Mouse (Mus musculus): ENCODE results near the gene D3Ertd751e.
A peak's percentile ranks its signal among the peaks of the same experiment; 100 is the strongest.

D3Ertd751e gene

DNA sequence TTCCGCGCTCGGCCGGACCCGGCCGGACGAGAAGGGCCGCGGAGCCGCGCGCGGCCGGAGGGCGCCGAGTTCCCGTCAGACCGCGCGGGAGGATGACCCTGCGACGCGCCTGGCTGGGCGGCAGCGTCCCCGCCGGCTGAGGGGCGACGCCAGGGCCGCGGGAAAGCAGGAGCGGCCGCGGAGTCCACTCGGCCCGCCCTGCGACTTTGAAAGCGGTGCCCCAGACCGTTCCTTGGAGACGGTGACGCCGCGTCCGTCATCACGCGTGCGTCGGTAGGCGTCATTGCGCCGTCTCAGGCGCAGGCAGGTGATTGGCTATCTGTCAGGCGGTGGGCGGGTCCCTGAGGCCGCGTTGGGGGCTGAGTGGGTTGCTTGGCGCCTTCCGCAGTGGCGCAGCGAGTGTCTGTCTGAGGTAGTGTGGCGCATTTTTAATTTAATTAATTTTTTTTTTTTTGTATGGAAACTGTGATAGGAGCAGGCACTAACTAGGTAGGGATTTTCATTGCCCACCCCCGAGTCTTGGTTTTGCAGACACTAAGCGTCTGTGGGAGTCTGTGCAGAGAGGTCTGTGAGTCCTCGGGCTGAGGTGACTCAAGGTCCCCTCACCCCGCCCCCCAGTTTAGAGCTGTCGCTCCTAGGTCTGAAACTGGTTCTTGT is at the start of gene D3Ertd751e, which contains the start of gene Sclt1:
D3Ertd751e (plus strand) TSS at position 334 of the 657 bp plus-strand sequence.
Sclt1 (minus strand) TSS at position 237 of the 657 bp plus-strand sequence.
- peak; percentile 96 for DNase-seq (ENCODE audit: low spot score)

DNA sequence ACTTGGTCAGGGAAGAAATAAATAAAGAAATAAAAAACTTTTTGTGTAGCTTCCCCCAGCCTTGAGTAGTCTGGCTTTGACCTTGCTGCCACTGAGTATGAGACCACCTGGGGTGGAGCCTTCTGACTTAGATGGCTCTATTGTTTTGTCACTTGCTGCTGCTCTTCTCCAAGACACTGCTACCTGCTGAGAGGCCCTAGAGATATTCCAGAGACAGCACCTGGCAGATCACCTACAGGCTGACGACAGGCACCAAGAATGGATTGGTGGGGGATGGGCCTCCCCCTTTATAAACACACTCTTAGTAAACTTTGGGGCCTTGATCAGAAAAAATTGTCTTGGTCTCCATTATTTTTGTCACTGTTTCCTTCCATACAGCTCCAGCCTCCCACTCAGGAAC is 46.7 kb upstream of the D3Ertd751e start:
- DNase-seq (ENCODE audit: low spot score), result no peak

DNA sequence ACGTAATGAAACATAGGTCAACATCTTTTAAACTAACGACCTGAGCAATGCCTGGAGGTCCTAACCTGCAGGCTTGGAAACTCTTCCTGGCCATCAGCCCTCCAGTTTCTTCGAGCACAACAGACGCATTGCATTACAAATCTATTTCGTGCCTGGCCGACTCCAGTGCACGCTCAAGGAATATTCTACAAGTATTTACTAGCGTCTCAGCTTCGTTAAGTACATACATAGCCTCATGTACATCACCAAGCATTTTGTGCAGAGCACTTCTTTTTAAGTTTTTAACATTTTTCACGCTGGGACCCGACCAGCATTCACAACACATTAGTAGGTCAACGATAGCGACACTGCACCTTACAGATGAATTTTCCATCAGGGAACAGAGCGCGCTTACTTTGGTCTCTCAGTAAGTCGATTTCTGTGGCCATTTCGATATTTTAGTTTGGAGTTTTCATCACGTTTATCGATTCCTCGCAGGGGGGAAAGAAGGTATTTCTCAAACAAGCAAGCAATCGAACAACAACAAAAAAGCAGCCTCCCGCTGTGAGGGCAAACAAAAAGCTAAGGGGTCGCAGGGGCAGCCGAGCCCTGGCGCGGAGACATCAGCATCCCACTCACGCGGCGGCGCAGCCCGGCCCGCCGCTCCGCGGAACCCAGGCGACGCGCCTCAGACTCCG is 672 bp upstream of the D3Ertd751e start:
- DNase-seq (ENCODE audit: low spot score), result peak; percentile 1

DNA sequence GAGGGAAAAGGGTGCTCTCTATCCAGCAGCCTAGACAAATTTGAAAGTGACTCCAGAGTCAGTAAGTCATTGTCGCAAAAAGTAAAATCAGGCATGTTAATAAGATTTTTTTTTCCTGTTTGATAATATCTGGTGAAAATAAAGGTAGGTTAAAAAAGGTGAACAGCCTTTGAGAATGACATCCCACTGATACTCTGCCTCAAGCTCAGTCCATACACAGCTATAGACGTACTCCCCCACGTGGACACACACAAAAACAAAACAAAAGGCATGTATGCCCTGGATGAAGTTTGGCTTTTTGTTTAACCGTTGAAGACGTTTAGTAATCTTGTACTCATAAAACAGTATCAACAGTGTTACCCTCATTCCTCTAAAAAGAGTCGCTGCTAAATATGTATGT is 1.0 kb downstream of the D3Ertd751e start:
- DNase-seq (ENCODE audit: low spot score), result peak; percentile 20

DNA sequence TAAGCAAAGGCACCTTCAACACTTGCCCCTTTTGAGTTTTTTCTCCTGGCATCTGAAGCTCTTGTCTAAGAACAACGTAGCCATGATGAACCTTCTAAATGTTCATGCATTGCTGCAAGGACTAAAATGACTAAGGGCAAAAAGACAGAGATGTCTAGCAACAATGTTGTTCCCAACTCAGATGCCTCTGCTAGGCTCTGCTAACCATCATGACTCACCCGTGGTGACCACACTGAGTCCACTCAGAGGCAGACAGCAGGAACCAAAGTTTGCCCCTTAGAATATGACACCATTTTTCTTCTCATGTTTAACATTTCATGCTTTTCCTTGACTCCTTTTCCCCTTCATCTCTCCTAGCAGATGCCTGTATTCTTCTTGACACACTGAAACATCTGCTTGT is 12.1 kb downstream of the D3Ertd751e start:
- DNase-seq (ENCODE audit: low spot score), result no peak

DNA sequence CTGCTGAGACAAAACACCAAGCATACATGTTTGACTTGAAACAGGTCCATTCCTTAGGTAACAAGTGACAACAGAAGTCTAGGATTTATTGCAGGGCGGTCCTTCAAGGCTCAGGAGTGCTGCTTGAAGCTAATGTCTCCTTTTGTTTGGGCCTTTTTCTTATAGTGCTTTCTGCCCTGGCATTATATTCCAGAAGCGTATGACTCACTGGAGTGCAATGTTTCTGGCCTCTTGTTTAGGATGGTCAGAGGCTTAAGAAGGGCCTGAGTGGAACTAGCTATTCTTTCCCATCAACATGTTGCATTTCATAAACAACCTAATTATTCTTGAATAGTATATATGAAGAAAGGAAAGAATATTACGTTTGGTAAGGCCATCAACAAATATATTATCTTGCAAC is 19.7 kb downstream of the D3Ertd751e start:
- no peak for DNase-seq (ENCODE audit: low spot score)

DNA sequence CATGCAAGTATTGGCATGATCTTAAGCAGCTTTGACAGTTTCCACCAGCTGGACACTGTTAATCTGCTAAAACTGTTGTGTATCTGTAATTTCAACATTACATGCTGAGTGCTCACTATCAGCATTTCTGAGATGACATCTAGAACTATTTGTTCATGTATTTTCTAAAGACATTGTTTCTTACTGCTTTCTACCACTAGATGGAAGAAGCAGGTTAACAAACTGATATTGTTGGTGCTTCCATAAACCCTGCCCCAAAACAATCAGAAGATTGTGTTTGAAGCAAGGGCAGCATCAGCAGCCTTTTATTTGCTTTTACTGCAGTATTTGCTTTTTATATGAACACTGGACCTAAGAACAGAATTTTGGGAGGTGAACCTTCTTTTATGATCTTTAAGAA is 70.0 kb downstream of the D3Ertd751e start:
- no peak for DNase-seq (ENCODE audit: low spot score)
